Mouse (Mus musculus): ENCODE results near the gene Foxq1.

Foxq1 gene

DNA sequence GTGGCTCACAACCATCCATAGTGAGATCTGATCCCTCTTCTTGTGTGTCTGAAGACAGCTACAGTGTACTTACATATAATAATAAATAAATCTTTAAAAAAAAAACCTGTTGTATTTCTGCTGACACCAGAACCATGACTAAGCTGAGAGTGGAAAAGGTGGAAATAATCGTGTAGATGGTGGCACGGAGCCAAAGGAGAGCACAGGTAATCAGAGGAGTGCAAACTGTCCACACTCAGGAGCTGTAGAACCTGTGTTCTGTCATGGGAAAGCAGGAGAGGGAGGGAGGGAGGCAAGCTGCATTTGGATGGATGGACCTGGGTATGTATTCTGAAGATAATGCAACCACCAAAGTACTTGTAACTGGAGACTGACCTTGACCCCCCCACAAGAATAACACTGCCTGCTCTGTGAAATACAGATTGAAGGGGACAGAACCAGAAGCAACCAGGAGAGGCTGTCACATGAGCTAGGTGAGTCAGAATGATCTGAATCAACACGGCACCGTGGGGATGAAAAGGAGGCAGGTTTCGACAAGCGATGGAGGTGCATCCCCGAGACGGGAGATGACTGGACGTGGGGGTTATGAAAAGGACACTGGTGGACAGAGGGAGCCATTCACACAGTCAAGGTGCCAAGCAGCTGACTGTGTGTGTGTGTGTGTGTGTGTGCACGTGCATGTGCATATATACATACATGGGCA is 17.0 kb downstream of the Foxq1 start:
- no peak for DNase-seq (ENCODE audit: low spot score in 2 of 2)

GRCm38 (mm10) chr13:31574627-31575026 is 18.7 kb downstream of the Foxq1 start:
- DNase-seq (ENCODE audit: low spot score in 2 of 2), result no peak

DNA sequence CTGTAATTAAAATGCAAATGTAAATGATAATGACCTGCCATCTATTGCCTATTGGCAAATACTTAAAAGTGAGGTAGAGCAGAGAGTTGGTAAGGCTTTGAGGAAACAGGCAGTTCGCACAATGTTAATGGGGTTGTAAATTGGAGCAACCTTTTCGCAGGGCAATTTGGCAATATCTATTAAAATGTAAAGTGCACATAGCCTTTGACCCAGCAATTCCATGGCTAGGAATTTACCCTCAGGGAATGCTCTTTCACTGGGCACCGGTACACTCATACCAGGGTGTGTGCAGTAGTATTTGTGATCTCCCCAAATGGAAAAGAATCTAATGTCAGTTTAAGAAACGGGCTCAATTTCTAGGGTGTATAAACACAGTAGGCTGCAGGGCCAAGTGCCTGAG is 20.8 kb downstream of the Foxq1 start:
- DNase-seq (ENCODE audit: low spot score in 2 of 2), result no peak

DNA sequence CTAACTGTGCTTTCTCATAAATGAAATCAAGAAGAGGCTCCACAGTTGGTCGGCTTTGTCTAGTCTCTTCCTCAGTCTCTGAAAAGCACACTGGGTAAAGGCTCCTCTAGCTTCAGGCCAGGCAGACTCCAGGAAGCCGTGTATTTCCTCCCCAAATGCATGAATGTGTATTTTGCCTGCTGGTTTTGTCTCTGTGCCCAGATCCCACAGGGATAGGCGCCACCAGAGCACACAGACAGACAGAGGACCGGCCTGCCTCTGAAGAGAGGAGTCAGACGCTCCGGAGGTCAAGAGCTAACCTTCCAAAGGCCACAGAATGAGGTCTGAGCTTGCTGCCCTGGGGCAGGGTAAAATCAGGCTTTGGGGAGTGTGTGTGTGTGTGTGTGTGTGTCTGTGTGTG is 21.6 kb downstream of the Foxq1 start:
- DNase-seq (ENCODE audit: low spot score in 2 of 2), result no peak

- DNase-seq (ENCODE audit: low spot score in 2 of 2), result no peak
These were observed 22.5 kb downstream of the Foxq1 start for GRCm38 (mm10) chr13:31578389-31578788.

DNA sequence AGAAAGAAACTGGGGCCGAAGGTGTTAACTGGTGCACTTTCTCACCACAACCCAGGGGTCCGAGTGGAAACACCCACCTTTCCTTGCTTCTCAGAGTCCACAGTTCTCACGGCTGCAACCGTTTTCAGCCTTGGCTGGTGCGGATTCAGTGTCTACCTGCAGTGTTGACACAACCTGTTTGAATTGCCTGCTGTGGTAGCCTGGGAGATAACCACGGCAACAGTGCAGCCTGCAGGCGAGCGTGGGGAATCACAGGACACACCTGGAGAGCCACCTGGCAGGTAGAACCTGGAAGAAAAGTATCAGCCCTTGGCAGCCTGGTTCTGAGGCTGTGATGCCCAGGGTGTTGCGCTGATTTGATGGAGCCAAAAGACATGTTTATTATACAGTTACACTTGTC is 23.9 kb downstream of the Foxq1 start:
- no peak for DNase-seq (ENCODE audit: low spot score in 2 of 2)

- no peak for DNase-seq (ENCODE audit: low spot score in 2 of 2)
These were observed 31.4 kb downstream of the Foxq1 start for GRCm38 (mm10) chr13:31587341-31587740.

- DNase-seq (ENCODE audit: low spot score in 2 of 2), result no peak
These were observed 43.6 kb downstream of the Foxq1 start for GRCm38 (mm10) chr13:31599576-31599975.

DNA sequence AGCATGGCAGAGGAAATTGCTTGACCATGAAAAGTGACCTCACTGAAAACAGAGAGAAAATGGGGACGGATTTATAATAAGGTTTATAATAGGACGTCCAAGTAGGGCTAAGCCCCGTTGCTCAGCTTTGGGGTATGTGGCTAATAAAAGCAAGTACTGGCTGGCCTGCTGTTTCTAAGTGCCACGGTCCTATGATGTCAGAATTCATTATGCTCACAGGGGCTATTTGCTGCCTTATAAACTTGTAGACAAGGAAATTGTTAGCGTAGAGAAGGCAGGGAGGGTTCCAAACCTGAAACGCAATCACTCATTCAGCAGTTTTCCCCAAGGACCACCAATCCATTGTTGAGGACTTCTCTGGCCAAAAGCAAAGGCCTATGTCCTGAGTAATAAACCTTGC is 48.0 kb downstream of the Foxq1 start:
- no peak for DNase-seq (ENCODE audit: low spot score in 2 of 2)

Data from spleen, postnatal 14 days (tissue).